Mouse (Mus musculus): ENCODE measurements at regions not wholly inside any gene's neighbourhood (a gene's known extent, or its start where the extent isn't known, plus 50 kb on each side); places are given as distances from the start of the nearest gene placed in this dataset.
A peak's percentile ranks its signal among the peaks of the same experiment; 100 is the strongest.
"Not testable (repeated sequence)": the region's sequence is repeated elsewhere in the genome, so short reads cannot be mapped to it uniquely, and the experiment has no call there.

- DNase-seq (ENCODE audit: low spot score in 2 of 2), result not testable (repeated sequence)
Observed at GRCm38 (mm10) chr1:14688041-14688440, 1405.1 kb downstream of the 4930444P10Rik start.

- DNase-seq (ENCODE audit: low spot score in 2 of 2), result no peak
Observed at GRCm38 (mm10) chr1:14686172-14686571, 1407.0 kb downstream of the 4930444P10Rik start.

- no peak for DNase-seq (ENCODE audit: low spot score in 2 of 2)
Observed at GRCm38 (mm10) chr1:14680443-14680842, 1412.7 kb downstream of the 4930444P10Rik start.

- no peak for DNase-seq (ENCODE audit: low spot score in 2 of 2)
Observed at GRCm38 (mm10) chr1:14672393-14672999, 1420.6 kb downstream of the 4930444P10Rik start.

GRCm38 (mm10) chr1:14662706-14663312 is 1430.3 kb downstream of the 4930444P10Rik start:
- no peak for DNase-seq (ENCODE audit: low spot score in 2 of 2)

GRCm38 (mm10) chr1:14661854-14662253 is 1431.3 kb downstream of the 4930444P10Rik start:
- DNase-seq (ENCODE audit: low spot score in 2 of 2), result no peak

GRCm38 (mm10) chr1:14650346-14650745 is 1442.8 kb downstream of the 4930444P10Rik start:
- no peak for DNase-seq (ENCODE audit: low spot score in 2 of 2)

- peak in 1 of 2 experiments; percentile 15 for DNase-seq (ENCODE audit: low spot score in 2 of 2)
Observed at GRCm38 (mm10) chr1:14635642-14636263, 1457.4 kb downstream of the 4930444P10Rik start.

- no peak for DNase-seq (ENCODE audit: low spot score in 2 of 2)
Observed at GRCm38 (mm10) chr1:14631994-14632393, 1461.1 kb downstream of the 4930444P10Rik start.

- DNase-seq (ENCODE audit: low spot score in 2 of 2), result no peak
Observed at GRCm38 (mm10) chr1:14627204-14627603, 1465.9 kb downstream of the 4930444P10Rik start.

GRCm38 (mm10) chr1:14626685-14627084 is 1466.4 kb downstream of the 4930444P10Rik start:
- no peak for DNase-seq (ENCODE audit: low spot score in 2 of 2)

GRCm38 (mm10) chr1:14620922-14621430 is 1472.1 kb downstream of the 4930444P10Rik start:
- no peak for DNase-seq (ENCODE audit: low spot score in 2 of 2)

- no peak for DNase-seq (ENCODE audit: low spot score in 2 of 2)
Observed at GRCm38 (mm10) chr1:14613232-14613894, 1479.8 kb downstream of the 4930444P10Rik start.

GRCm38 (mm10) chr1:14609054-14609453 is 1484.1 kb downstream of the 4930444P10Rik start:
- no peak for DNase-seq (ENCODE audit: low spot score in 2 of 2)

- DNase-seq (ENCODE audit: low spot score in 2 of 2), result no peak
Observed at GRCm38 (mm10) chr1:14595961-14596360, 1497.2 kb downstream of the 4930444P10Rik start.

- no peak for DNase-seq (ENCODE audit: low spot score in 2 of 2)
Observed at GRCm38 (mm10) chr1:14589905-14590304, 1503.2 kb downstream of the 4930444P10Rik start.

- DNase-seq (ENCODE audit: low spot score in 2 of 2), result no peak
Observed at GRCm38 (mm10) chr1:14579376-14579775, 1513.7 kb downstream of the 4930444P10Rik start.

GRCm38 (mm10) chr1:14576263-14576662 is 1516.9 kb downstream of the 4930444P10Rik start:
- DNase-seq (ENCODE audit: low spot score in 2 of 2), result no peak

- DNase-seq (ENCODE audit: low spot score in 2 of 2), result no peak
Observed at GRCm38 (mm10) chr1:14570562-14570981, 1522.6 kb downstream of the 4930444P10Rik start.

- DNase-seq (ENCODE audit: low spot score in 2 of 2), result no peak
Observed at GRCm38 (mm10) chr1:14570113-14570512, 1523.0 kb downstream of the 4930444P10Rik start.

GRCm38 (mm10) chr1:14567006-14567405 is 1526.1 kb downstream of the 4930444P10Rik start:
- DNase-seq (ENCODE audit: low spot score in 2 of 2), result no peak

GRCm38 (mm10) chr1:14566386-14566785 is 1526.7 kb downstream of the 4930444P10Rik start:
- no peak for DNase-seq (ENCODE audit: low spot score in 2 of 2)

Data from cerebellum, postnatal 4 days (tissue).